Mouse (Mus musculus): ENCODE measurements around the gene Hist1h4j. TPM values are rescaled to one million over a fixed set of nuclear protein-coding genes. Genes with fewer than 3 reads are reported as not detected.
"Not testable (repeated sequence)": the region's sequence is repeated elsewhere in the genome, so short reads cannot be mapped to it uniquely, and the experiment has no call there.

Hist1h4j gene
- polyA plus RNA-seq, 1 experiment from 2014 or later, result 0.33 TPM

DNA sequence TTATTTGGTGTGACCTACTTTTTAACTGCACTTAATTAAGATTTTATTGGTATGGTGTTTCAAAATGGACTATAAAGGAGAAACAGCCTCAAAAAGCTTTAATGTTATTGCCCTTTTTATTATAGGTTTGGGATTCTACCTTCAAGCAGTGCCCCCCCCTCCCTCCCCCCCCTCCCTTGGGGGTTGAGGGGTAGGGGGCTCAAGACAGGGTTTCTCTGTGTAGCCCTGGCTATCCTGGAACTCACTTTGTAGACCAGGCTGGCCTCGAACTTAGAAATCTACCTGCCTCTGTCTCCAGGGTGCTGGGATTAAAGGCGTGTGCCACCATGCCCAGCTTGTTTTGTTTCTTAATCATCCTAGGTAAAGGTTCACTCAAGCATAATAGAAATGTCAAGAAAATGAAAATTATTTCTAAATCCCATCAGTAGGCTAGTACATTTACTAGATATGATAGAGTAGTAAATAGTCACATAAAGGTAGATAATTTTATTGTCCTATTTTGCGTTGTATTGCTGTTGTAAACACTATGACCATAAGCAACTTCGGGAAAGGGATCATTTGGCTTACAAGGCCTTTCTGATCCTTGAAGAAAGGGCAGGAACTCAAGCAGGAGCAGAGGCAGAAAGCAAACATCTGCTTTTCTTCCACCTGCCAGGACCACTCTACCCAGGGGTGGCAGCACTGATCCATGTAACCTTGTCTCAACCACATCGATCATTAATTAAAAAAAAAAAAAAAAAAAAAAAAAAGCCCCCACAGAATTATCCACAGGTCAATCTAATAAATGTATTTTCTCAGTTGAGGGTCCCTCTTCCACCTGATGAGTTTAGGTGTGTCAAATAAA, 11.6 kb upstream of the Hist1h4j start:
- no peaks in the 10 kb centered on the region for H3K27me3 ChIP-seq (ENCODE audit: control insufficient read depth, insufficient read depth, low read length)
- 40% methylated on average over 5 of the region's 5 CpGs for WGBS
- no peak for ATAC-seq (ENCODE audit: low FRiP score)

DNA sequence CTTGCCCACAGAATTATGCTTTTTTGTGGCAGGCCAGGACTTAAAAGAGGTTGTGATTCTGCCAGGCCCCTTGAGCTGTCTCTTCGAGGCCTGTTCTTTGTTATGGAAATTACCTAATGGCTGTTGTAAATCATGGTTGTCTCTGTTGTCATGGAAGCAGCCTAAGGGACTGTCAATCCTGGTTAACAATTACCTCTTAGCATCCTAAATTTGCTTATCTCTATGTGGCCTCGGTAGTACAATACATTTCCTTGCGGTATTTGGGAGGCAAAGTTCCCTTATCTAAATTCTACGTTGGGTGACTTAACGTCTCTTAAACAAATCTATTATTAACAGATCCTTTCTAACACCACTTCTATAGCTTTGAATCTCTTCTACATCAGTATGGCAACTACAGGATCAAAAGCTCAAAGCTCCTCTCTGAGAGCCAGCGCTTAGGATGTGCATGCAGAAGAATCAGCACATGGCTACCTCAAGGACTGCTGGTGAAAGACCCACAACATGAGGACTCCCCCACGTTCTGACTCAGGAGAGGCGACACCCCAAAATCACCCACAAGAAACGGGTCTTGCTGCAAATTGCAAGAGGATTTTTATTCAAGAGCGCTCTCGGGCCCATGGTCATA, 6.8 kb upstream of the Hist1h4j start:
- Histone ChIP-seq H3K4me1 (replicated peaks; ENCODE audit: control insufficient read depth, insufficient read depth, low read length) (no peaks in the 10 kb centered on the region), H3K4me3 (replicated peaks; ENCODE audit: low read length) (no peak overlapping the region), H3K9ac (no peak overlapping the region), H3K9me3 (ENCODE audit: control insufficient read depth, low read length) (no peaks in the 10 kb centered on the region), H3K36me3 (replicated peaks; ENCODE audit: control insufficient read depth, insufficient read depth) (no peaks in the 10 kb centered on the region), H3K27me3 (ENCODE audit: control insufficient read depth, insufficient read depth, low read length) (no peaks in the 10 kb centered on the region), H3K27ac (peak overlapping the region; percentile 38; the same call in 1 of the 2 replicates), H3K4me2 (replicated peaks) (no peak overlapping the region)
- ATAC-seq (ENCODE audit: low FRiP score) (peak; percentile 65; the same call in 1 of the 2 replicates), DNase-seq (ENCODE audit: low spot score) (no peak)
- WGBS, result 17% methylated on average over 11 of the region's 11 CpGs

More for the DNA sequence above, 11.6 kb upstream of the Hist1h4j start:
- no peaks in the 10 kb centered on the region for H3K36me3 ChIP-seq (replicated peaks; ENCODE audit: control insufficient read depth, insufficient read depth)
- no peak for DNase-seq (ENCODE audit: low spot score)
- peaks cover 15% of the 10 kb centered on the region for H3K4me1 ChIP-seq (replicated peaks; ENCODE audit: control insufficient read depth, insufficient read depth, low read length)
- H3K4me3 ChIP-seq (replicated peaks; ENCODE audit: low read length), result no peak overlapping the region
- no peaks in the 10 kb centered on the region for H3K9me3 ChIP-seq (ENCODE audit: control insufficient read depth, low read length)
- H3K27ac ChIP-seq, result peak overlapping the region; percentile 85; the same call in 1 of the 2 replicates
- peak overlapping the region; percentile 69 for H3K4me2 ChIP-seq (replicated peaks)
- no peak overlapping the region for H3K9ac ChIP-seq

GRCm38 (mm10) chr13:21729544-21729943, 5.3 kb upstream of the Hist1h4j start:
- ATAC-seq (ENCODE audit: low FRiP score) (no peak), DNase-seq (ENCODE audit: low spot score) (no peak)
- no peaks in the 10 kb centered on the region for H3K9me3 ChIP-seq (ENCODE audit: control insufficient read depth, low read length)
- H3K27me3 ChIP-seq (ENCODE audit: control insufficient read depth, insufficient read depth, low read length), result no peaks in the 10 kb centered on the region
- H3K36me3 ChIP-seq (replicated peaks; ENCODE audit: control insufficient read depth, insufficient read depth), result no peaks in the 10 kb centered on the region
- no peak overlapping the region for H3K9ac ChIP-seq
- no peak overlapping the region for H3K4me3 ChIP-seq (replicated peaks; ENCODE audit: low read length)
- H3K4me2 ChIP-seq (replicated peaks), result no peak overlapping the region
- H3K4me1 ChIP-seq (replicated peaks; ENCODE audit: control insufficient read depth, insufficient read depth, low read length), result peaks cover 8% of the 10 kb centered on the region; the same call in 1 of the 2 replicates
- WGBS, result 59% methylated on average over 1 of the region's 1 CpGs
- no peak overlapping the region for H3K27ac ChIP-seq

GRCm38 (mm10) chr13:21733466-21733865, 1.4 kb upstream of the Hist1h4j start:
- H3K4me2 ChIP-seq (replicated peaks), result no peak overlapping the region
- no peaks in the 10 kb centered on the region for H3K27me3 ChIP-seq (ENCODE audit: control insufficient read depth, insufficient read depth, low read length)
- H3K9me3 ChIP-seq (ENCODE audit: control insufficient read depth, low read length), result no peaks in the 10 kb centered on the region
- ATAC-seq (ENCODE audit: low FRiP score) (peak; percentile 16; the same call in 1 of the 2 replicates), DNase-seq (ENCODE audit: low spot score) (no peak)
- WGBS, result 59% methylated on average over 5 of the region's 5 CpGs
- H3K9ac ChIP-seq, result no peak overlapping the region
- peak overlapping the region; percentile 99 for H3K27ac ChIP-seq
- peaks cover 22% of the 10 kb centered on the region for H3K4me1 ChIP-seq (replicated peaks; ENCODE audit: control insufficient read depth, insufficient read depth, low read length)
- H3K36me3 ChIP-seq (replicated peaks; ENCODE audit: control insufficient read depth, insufficient read depth), result no peaks in the 10 kb centered on the region
- H3K4me3 ChIP-seq (replicated peaks; ENCODE audit: low read length), result no peak overlapping the region

- Histone ChIP-seq H3K36me3 (replicated peaks; ENCODE audit: control insufficient read depth, insufficient read depth) (no peaks in the 10 kb centered on the region), H3K4me1 (replicated peaks; ENCODE audit: control insufficient read depth, insufficient read depth, low read length) (peaks cover 22% of the 10 kb centered on the region), H3K4me3 (replicated peaks; ENCODE audit: low read length) (peak overlapping the region; percentile 43), H3K9me3 (ENCODE audit: control insufficient read depth, low read length) (no peaks in the 10 kb centered on the region), H3K4me2 (replicated peaks) (peak overlapping the region; percentile 88), H3K9ac (peak overlapping the region; percentile 76), H3K27ac (peak overlapping the region; percentile 99), H3K27me3 (ENCODE audit: control insufficient read depth, insufficient read depth, low read length) (no peaks in the 10 kb centered on the region)
- WGBS, result under 1% methylated on average over 21 of the region's 21 CpGs
- peak; percentile 86 for ATAC-seq (ENCODE audit: low FRiP score)
- peak; percentile 93 for DNase-seq (ENCODE audit: low spot score)
These were observed 606 bp upstream of the Hist1h4j start for GRCm38 (mm10) chr13:21734010-21734905.

DNA sequence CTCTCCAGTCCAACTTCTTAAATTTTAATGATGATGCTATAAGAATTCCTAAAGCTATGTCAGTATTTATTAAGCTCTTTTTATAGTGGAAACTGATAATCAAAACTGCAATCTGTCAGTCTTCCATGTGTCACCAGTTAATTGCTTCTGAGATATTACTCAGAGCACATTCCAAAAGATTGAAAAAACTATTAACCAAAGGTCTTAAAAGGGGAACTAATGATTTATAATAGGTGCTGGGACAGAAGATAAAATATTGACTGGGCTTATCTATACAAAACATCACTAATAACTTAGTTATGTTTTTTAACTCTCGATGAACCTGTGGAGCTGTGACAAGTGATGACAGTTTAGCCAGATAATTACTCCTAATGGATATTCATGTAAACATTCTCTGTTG, 10.1 kb downstream of the Hist1h4j start:
- no peak overlapping the region for H3K27ac ChIP-seq
- no peaks in the 10 kb centered on the region for H3K36me3 ChIP-seq (replicated peaks; ENCODE audit: control insufficient read depth, insufficient read depth)
- H3K4me2 ChIP-seq (replicated peaks), result no peak overlapping the region
- 91% methylated on average over 1 of the region's 1 CpGs for WGBS
- H3K4me3 ChIP-seq (replicated peaks; ENCODE audit: low read length), result no peak overlapping the region
- no peaks in the 10 kb centered on the region for H3K27me3 ChIP-seq (ENCODE audit: control insufficient read depth, insufficient read depth, low read length)
- ATAC-seq (ENCODE audit: low FRiP score) (no peak), DNase-seq (ENCODE audit: low spot score) (no peak)
- H3K4me1 ChIP-seq (replicated peaks; ENCODE audit: control insufficient read depth, insufficient read depth, low read length), result peaks cover 20% of the 10 kb centered on the region
- no peaks in the 10 kb centered on the region for H3K9me3 ChIP-seq (ENCODE audit: control insufficient read depth, low read length)
- no peak overlapping the region for H3K9ac ChIP-seq

DNA sequence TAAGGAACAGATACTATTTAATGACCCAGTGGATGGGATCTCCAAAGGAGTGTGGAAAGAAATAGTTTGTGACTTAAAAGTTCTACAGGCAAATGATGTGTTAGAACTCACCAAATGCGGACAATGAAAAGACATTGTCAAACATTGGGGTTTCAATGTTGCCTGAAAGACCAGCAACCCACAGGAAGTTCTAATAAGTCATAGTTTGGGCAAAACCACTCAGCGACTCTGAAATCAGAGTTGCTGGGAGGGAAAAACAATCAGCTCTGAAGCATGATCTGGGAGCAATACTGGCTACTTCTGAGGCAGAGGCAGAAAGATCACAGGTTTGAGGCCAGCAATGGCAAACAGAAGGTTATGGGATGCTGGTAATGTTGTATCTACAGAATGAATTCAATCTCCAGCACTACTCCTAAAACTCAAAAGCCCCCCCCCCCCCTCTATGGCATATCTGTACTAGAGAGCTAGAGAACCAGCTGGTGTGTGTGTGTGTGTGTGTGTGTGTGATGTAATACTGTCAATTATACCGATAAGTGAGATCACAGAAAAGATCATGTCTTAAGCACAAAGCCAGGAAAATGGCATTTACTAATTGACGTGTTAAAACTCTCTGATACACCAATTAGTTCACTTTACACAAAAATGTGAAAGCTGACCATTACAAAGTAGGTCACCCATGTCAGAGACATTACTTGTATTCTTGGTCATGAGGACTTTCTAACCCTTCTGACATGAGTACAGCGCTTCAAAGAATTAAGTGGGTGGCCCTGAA, 14.7 kb downstream of the Hist1h4j start:
- H3K4me1 ChIP-seq (replicated peaks; ENCODE audit: control insufficient read depth, insufficient read depth, low read length), result peaks cover 34% of the 10 kb centered on the region
- 5% methylated on average over 5 of the region's 5 CpGs for whole genome bisulfite sequencing
- peak; percentile 35 for DNase-seq (ENCODE audit: low spot score)

DNA sequence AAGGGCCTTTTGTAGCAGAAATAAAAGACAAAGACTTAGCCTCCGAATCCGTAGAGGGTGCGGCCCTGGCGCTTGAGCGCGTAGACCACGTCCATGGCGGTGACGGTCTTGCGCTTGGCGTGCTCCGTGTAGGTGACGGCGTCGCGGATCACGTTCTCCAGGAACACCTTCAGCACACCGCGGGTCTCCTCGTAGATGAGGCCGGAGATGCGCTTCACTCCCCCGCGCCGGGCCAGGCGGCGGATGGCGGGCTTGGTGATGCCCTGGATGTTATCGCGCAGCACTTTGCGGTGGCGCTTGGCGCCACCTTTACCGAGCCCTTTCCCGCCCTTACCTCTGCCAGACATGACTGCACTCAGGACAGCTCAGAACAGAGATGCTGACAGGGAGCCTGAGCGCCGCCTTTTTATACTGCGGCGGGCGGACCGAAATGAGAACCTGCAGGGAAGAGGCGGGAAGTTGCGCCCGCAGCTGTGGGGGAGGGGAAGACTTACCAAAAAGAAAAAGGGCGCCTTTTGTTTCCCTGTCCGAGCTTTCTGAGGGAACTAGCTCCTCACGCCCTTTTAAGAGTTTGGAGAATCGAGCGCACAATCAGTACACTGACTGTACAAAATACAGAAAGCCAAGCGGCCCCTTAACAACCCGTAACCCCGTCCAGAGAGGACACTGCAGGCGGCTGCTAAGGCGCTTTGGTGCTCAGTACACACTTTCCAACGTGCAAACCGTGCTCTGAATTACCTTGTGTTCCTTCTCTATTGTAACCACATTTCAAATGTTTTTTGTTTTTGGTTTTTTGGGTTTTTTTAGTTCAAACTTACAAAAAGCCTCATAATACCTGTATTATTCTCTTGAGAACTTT, 15.5 kb downstream of the Hist1h4j start, which contains the start of gene Hist1h4k:
Gene Hist1h4k (minus strand): TSS at position 347 of the 859 bp plus-strand sequence.
- not testable (repeated sequence) for H3K27me3 ChIP-seq (ENCODE audit: control insufficient read depth, insufficient read depth, low read length); H3K9me3 ChIP-seq (ENCODE audit: control insufficient read depth, low read length); H3K36me3 ChIP-seq (replicated peaks; ENCODE audit: control insufficient read depth, insufficient read depth)
- peak within 1 kb of the TSS; percentile 75 for H3K9ac ChIP-seq
- peak within 1 kb of the TSS; percentile 53 for H3K4me3 ChIP-seq (replicated peaks; ENCODE audit: low read length)
- H3K4me1 ChIP-seq (replicated peaks; ENCODE audit: control insufficient read depth, insufficient read depth, low read length), result peaks cover 39% of the 10 kb centered on the region
- peak within 1 kb of the TSS; percentile 90 for H3K4me2 ChIP-seq (replicated peaks)
- peak within 1 kb of the TSS; percentile 86 for H3K27ac ChIP-seq
- DNase-seq (ENCODE audit: low spot score) (peak; percentile 95), ATAC-seq (ENCODE audit: low FRiP score) (peak; percentile 91)
- WGBS, result 0% methylated on average over 43 of the region's 56 CpGs

More for the DNA sequence above, 14.7 kb downstream of the Hist1h4j start:
- H3K27me3 ChIP-seq (ENCODE audit: control insufficient read depth, insufficient read depth, low read length), result no peaks in the 10 kb centered on the region
- no peak for ATAC-seq (ENCODE audit: low FRiP score)
- peak overlapping the region; percentile 90 for H3K4me2 ChIP-seq (replicated peaks)
- H3K4me3 ChIP-seq (replicated peaks; ENCODE audit: low read length), result peak overlapping the region; percentile 53
- H3K9me3 ChIP-seq (ENCODE audit: control insufficient read depth, low read length), result no peaks in the 10 kb centered on the region
- H3K27ac ChIP-seq, result peak overlapping the region; percentile 86
- no peaks in the 10 kb centered on the region for H3K36me3 ChIP-seq (replicated peaks; ENCODE audit: control insufficient read depth, insufficient read depth)
- peak overlapping the region; percentile 75 for H3K9ac ChIP-seq
